Comparison of ENCODE assay signal across 9 mouse cellular contexts in the genomic region with DNA sequence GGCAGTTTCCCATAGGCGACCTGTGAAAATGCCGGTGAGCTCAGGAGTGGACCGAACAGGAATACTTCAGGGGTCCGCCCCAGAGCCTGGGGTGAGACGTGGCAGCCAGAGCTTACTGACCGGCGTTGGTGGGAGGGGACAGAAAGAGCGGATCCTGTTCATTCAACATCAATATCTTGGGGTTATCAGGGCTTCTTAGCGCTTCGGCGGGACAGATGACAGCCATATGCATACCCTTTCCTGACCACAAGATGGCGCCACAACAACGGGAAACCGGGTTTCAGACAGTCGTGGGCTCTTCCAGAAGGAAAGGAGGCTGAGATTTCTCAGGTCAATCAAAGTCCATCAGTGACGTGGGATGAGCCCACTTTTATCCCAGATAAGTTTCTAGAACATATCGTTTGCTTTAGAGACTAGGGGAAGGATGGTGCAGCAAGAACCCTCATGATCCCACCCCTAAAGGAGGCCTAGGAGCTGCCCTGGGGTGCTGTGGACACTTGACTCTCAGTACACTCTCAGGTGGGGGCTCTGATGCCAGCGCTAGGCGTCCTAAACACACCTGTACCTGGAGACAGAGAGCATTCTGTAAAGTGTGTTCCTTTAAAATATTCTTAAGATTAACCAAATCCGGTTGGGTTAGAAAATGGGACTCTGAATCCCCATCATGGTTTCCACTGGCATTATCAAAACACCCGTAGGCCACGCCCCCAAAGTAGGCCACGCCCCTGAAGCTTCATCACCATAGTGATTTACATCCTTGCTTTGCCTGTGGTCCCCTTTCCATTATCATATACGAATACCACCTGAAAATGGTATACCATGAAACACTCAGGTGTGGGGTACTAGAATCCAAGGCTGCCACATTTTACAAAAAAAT. TPM values are rescaled to one million over a fixed set of nuclear protein-coding genes. Genes with fewer than 3 reads are reported as not detected.
DNase-seq lines count a peak whose midpoint lies in the region; ATAC-seq and TF ChIP-seq lines count a peak whose summit lies in the region.
"Had no signal": no experiment of that assay in that cellular context is flagged by ENCODE, and none has a peak within 500 bp of the region (broad histone marks: within the 10 kb centered on the region; RNA-seq: fewer than 3 reads in every experiment).

No protein-coding gene starts in this region.

- H3K9ac ChIP-seq in embryonic facial prominence, embryonic 12.5 days, result no peak overlapping the region
- no peak overlapping the region for H3K9ac ChIP-seq in heart, embryonic 12.5 days
- H3K9ac ChIP-seq in kidney, embryonic 14.5 days (ENCODE audit: low read depth, low read length), result no peak overlapping the region
- no peak overlapping the region for H3K9ac ChIP-seq in liver, postnatal 0 days (replicated peaks)
- peak overlapping the region; percentile 42 for H3K9ac ChIP-seq in neural tube, embryonic 15.5 days (replicated peaks)

- DNase-seq in adrenal gland, postnatal 4 days (ENCODE audit: low spot score in 2 of 2), result peak; percentile 33 to 46
- DNase-seq in liver, postnatal 0 days, result peak; percentile 73
- peak; percentile 67 for DNase-seq in thymus, postnatal 14 days

- no peak overlapping the region for H3K4me3 ChIP-seq in embryonic facial prominence, embryonic 12.5 days
- H3K4me3 ChIP-seq in heart, embryonic 12.5 days, result 0 out of 2 replicates have a peak overlapping the region, but pooled peaks have one; percentile 9
- no peak overlapping the region for H3K4me3 ChIP-seq in kidney, embryonic 14.5 days (ENCODE audit: low read length)
- no peak overlapping the region for H3K4me3 ChIP-seq in liver, postnatal 0 days (ENCODE audit: low read depth, low read length)
- H3K4me3 ChIP-seq in neural tube, embryonic 15.5 days (replicated peaks), result peak overlapping the region; percentile 22

- peaks cover 15% of the 10 kb centered on the region for H3K27me3 ChIP-seq in embryonic facial prominence, embryonic 12.5 days
- peaks cover 43% of the 10 kb centered on the region for H3K27me3 ChIP-seq in heart, embryonic 12.5 days (replicated peaks)
- peaks cover 4% of the 10 kb centered on the region for H3K27me3 ChIP-seq in kidney, embryonic 14.5 days (ENCODE audit: control insufficient read depth, insufficient read depth, low read length)
- peaks cover 16% of the 10 kb centered on the region; the same call in 1 of the 2 replicates for H3K27me3 ChIP-seq in liver, postnatal 0 days (ENCODE audit: insufficient read depth, low read length)
- peaks cover 18% of the 10 kb centered on the region for H3K27me3 ChIP-seq in neural tube, embryonic 15.5 days (replicated peaks)

- WGBS in embryonic facial prominence, embryonic 12.5 days, result 14% methylated on average over 24 of the region's 24 CpGs
- 16% methylated on average over 24 of the region's 24 CpGs for WGBS in heart, embryonic 12.5 days
- 17% methylated on average over 24 of the region's 24 CpGs for WGBS in kidney, embryonic 14.5 days
- WGBS in liver, postnatal 0 days (ENCODE audit: insufficient replicate concordance), result 18% methylated on average over 24 of the region's 24 CpGs
- 19% methylated on average over 24 of the region's 24 CpGs for WGBS in neural tube, embryonic 15.5 days

- peak; percentile 78 for ATAC-seq in CD4-positive, CD25-positive, alpha-beta regulatory T cell, adult 4 months
- no peak for ATAC-seq in embryonic facial prominence, embryonic 12.5 days (ENCODE audit: insufficient number of reproducible peaks, insufficient read depth, low FRiP score, low TSS enrichment)
- ATAC-seq in heart, embryonic 12.5 days (ENCODE audit: insufficient number of reproducible peaks, low FRiP score), result 0 out of 2 replicates have a peak, but pooled peaks have one; percentile 16
- peak; percentile 64; the same call in 1 of the 2 replicates for ATAC-seq in kidney, embryonic 14.5 days (ENCODE audit: low FRiP score, low TSS enrichment)
- ATAC-seq in liver, postnatal 0 days, result peak; percentile 58; the same call in 1 of the 2 replicates
- ATAC-seq in neural tube, embryonic 15.5 days (ENCODE audit: low FRiP score), result peak; percentile 76

- H3K27ac ChIP-seq in embryonic facial prominence, embryonic 12.5 days, result no peak overlapping the region
- no peak overlapping the region for H3K27ac ChIP-seq in heart, embryonic 12.5 days (ENCODE audit: poor library complexity, severe bottlenecking)
- H3K27ac ChIP-seq in kidney, embryonic 14.5 days (ENCODE audit: low read depth, low read length), result no peak overlapping the region
- no peak overlapping the region for H3K27ac ChIP-seq in liver, postnatal 0 days (ENCODE audit: low read depth)
- no peak overlapping the region for H3K27ac ChIP-seq in neural tube, embryonic 15.5 days (replicated peaks)

- H3K36me3 ChIP-seq in embryonic facial prominence, embryonic 12.5 days, result no peaks in the 10 kb centered on the region
- H3K36me3 ChIP-seq in heart, embryonic 12.5 days, result no peaks in the 10 kb centered on the region
- no peaks in the 10 kb centered on the region for H3K36me3 ChIP-seq in kidney, embryonic 14.5 days (ENCODE audit: control insufficient read depth, insufficient read depth, low read length)
- H3K36me3 ChIP-seq in liver, postnatal 0 days (replicated peaks; ENCODE audit: insufficient read depth, low read length), result no peaks in the 10 kb centered on the region
- H3K36me3 ChIP-seq in neural tube, embryonic 15.5 days, result no peaks in the 10 kb centered on the region

- H3K9me3 ChIP-seq in embryonic facial prominence, embryonic 12.5 days, result no peaks in the 10 kb centered on the region
- H3K9me3 ChIP-seq in heart, embryonic 12.5 days (replicated peaks), result no peaks in the 10 kb centered on the region
- H3K9me3 ChIP-seq in kidney, embryonic 14.5 days (ENCODE audit: control insufficient read depth, low read length), result no peaks in the 10 kb centered on the region
- H3K9me3 ChIP-seq in liver, postnatal 0 days (ENCODE audit: low read length), result no peaks in the 10 kb centered on the region
- no peaks in the 10 kb centered on the region for H3K9me3 ChIP-seq in neural tube, embryonic 15.5 days (replicated peaks)

- 0 out of 2 replicates have a peak, but pooled peaks cover 4% of the 10 kb centered on the region for H3K4me1 ChIP-seq in embryonic facial prominence, embryonic 12.5 days
- H3K4me1 ChIP-seq in heart, embryonic 12.5 days (replicated peaks), result 0 out of 2 replicates have a peak, but pooled peaks cover 3% of the 10 kb centered on the region
- no peaks in the 10 kb centered on the region for H3K4me1 ChIP-seq in kidney, embryonic 14.5 days (ENCODE audit: control insufficient read depth, insufficient read depth, low read length)
- H3K4me1 ChIP-seq in liver, postnatal 0 days (ENCODE audit: insufficient read depth), result no peaks in the 10 kb centered on the region
- peaks cover 4% of the 10 kb centered on the region; the same call in 1 of the 2 replicates for H3K4me1 ChIP-seq in neural tube, embryonic 15.5 days

- peak; percentile 89 for TF ChIP-seq CTCF in liver, postnatal 0 days (IDR thresholded peaks at IDR 0.05; ENCODE audit: low read depth)

- peak overlapping the region; percentile 35 for H3K4me2 ChIP-seq in embryonic facial prominence, embryonic 12.5 days (replicated peaks)
- H3K4me2 ChIP-seq in heart, embryonic 12.5 days, result peak overlapping the region; percentile 55
- no peak overlapping the region for H3K4me2 ChIP-seq in kidney, embryonic 14.5 days (replicated peaks; ENCODE audit: low read depth, low read length)
- no peak overlapping the region for H3K4me2 ChIP-seq in liver, postnatal 0 days (ENCODE audit: low read depth, low read length)
- H3K4me2 ChIP-seq in neural tube, embryonic 15.5 days, result peak overlapping the region; percentile 52

- no peak for TF ChIP-seq EP300 in liver, postnatal 0 days (IDR thresholded peaks at IDR 0.05; ENCODE audit: low read depth)

RNA-seq across cellular contexts. Expression of gene Gpa33, which starts 30.8 kb away (rescaled TPM):
- not detected for polyA plus RNA-seq in CD4-positive, CD25-positive, alpha-beta regulatory T cell, adult 4 months (2017; shearing (Covaris generic))
- total RNA-seq in adrenal gland, postnatal 4 days (2021), result under 1 TPM; 0.50 to 0.59 TPM
- 0.10 and 0.26 TPM in 2 replicates for polyA plus RNA-seq in embryonic facial prominence, embryonic 12.5 days (2016; fragmentation: Nextera tagmentation; extraction: Ambion mirVana)
- 0.10 and 0.15 TPM in 2 replicates for polyA plus RNA-seq in heart, embryonic 12.5 days (2016; fragmentation: Nextera tagmentation; extraction: Ambion mirVana)
- polyA plus RNA-seq in kidney, embryonic 14.5 days (2014; fragmentation: Nextera tagmentation; extraction: Ambion mirVana), result 0.55 and 0.74 TPM in 2 replicates
- polyA plus RNA-seq in liver, postnatal 0 days (2015; fragmentation: Nextera tagmentation; extraction: Ambion mirVana), result not detected in 2 replicates
- polyA plus RNA-seq in neural tube, embryonic 15.5 days (2015; fragmentation: Nextera tagmentation; extraction: Ambion mirVana), result 5.2 TPM in 1 of 2 replicates, not detected in the other
- total RNA-seq: left cerebral cortex, adult 8-10 months had no signal

RNA-seq across cellular contexts. Expression of gene Dusp27, which starts 33.1 kb away (rescaled TPM):
- polyA plus RNA-seq in CD4-positive, CD25-positive, alpha-beta regulatory T cell, adult 4 months (2017; shearing (Covaris generic)), result not detected
- 1 to 10 TPM; 1.3 to 3.2 TPM for total RNA-seq in adrenal gland, postnatal 4 days (2021)
- 4.1 and 4.5 TPM in 2 replicates for polyA plus RNA-seq in embryonic facial prominence, embryonic 12.5 days (2016; fragmentation: Nextera tagmentation; extraction: Ambion mirVana)
- 65.9 and 68.8 TPM in 2 replicates for polyA plus RNA-seq in heart, embryonic 12.5 days (2016; fragmentation: Nextera tagmentation; extraction: Ambion mirVana)
- 0.20 and 0.39 TPM in 2 replicates for polyA plus RNA-seq in kidney, embryonic 14.5 days (2014; fragmentation: Nextera tagmentation; extraction: Ambion mirVana)
- 0.04 and 0.20 TPM in 2 replicates for polyA plus RNA-seq in liver, postnatal 0 days (2015; fragmentation: Nextera tagmentation; extraction: Ambion mirVana)
- polyA plus RNA-seq in neural tube, embryonic 15.5 days (2015; fragmentation: Nextera tagmentation; extraction: Ambion mirVana), result 1.00 and 1.5 TPM in 2 replicates

Comparison
In these comparisons a context has a peak if more than half of its experiments do, and no peak if none do; other contexts are left out.
1. H3K4me2 ChIP-seq: peak in embryonic facial prominence, embryonic 12.5 days (single experiment), heart, embryonic 12.5 days (single experiment) and neural tube, embryonic 15.5 days (single experiment); none in kidney, embryonic 14.5 days (single experiment) and liver, postnatal 0 days (single experiment).
2. H3K4me3 ChIP-seq: peak in heart, embryonic 12.5 days (single experiment) and neural tube, embryonic 15.5 days (single experiment); none in embryonic facial prominence, embryonic 12.5 days (single experiment), kidney, embryonic 14.5 days (single experiment) and liver, postnatal 0 days (single experiment).
3. RNA of gene Dusp27, which starts 33.1 kb away (polyA plus RNA-seq): 65.9 to 68.8 TPM in heart, embryonic 12.5 days; 4.1 to 4.5 TPM in embryonic facial prominence, embryonic 12.5 days, 1.00 to 1.5 TPM in neural tube, embryonic 15.5 days, 0.20 to 0.39 TPM in kidney, embryonic 14.5 days, 0.04 to 0.20 TPM in liver, postnatal 0 days and not detected in CD4-positive, CD25-positive, alpha-beta regulatory T cell, adult 4 months; every median in the first group is over 10 times any median in the second.
4. Peak in every context shown above with its lines, with median percentiles within 50 percentile points of each other: DNase-seq.